Mouse (Mus musculus) spleen, postnatal 36 days (tissue): ENCODE results near the gene Tlk1.
"Not testable (repeated sequence)": the region's sequence is repeated elsewhere in the genome, so short reads cannot be mapped to it uniquely, and the experiment has no call there.

Experiments
- DNase-seq, 2 experiments: peaks; one replicate each; pipeline ENCODE4 v3.0.0; 2022; ENCODE audit warnings: low spot score in 2 of 2, mixed read lengths in 1 of 2

Tlk1 gene

GRCm38 (mm10) chr2:70833261-70833660 is 7.7 kb upstream of the Tlk1 start:
- no peak for DNase-seq

GRCm38 (mm10) chr2:70831709-70832350 is 6.3 kb upstream of the Tlk1 start:
- DNase-seq, result no peak

- DNase-seq, result peak in 1 of 2 experiments; percentile 11
Observed at GRCm38 (mm10) chr2:70830683-70831082, 5.2 kb upstream of the Tlk1 start.

- no peak for DNase-seq
Observed at GRCm38 (mm10) chr2:70829946-70830610, 4.5 kb upstream of the Tlk1 start.

GRCm38 (mm10) chr2:70827780-70828179 is 2.3 kb upstream of the Tlk1 start:
- DNase-seq, result peak in 1 of 2 experiments; percentile 17

- DNase-seq, result no peak
Observed at GRCm38 (mm10) chr2:70826436-70827230, 1.1 kb upstream of the Tlk1 start.

- DNase-seq, result peak; percentile 64 to 68
Observed at GRCm38 (mm10) chr2:70824838-70825370, 624 bp downstream of the Tlk1 start.

- peak; percentile 13 to 41 for DNase-seq
Observed at GRCm38 (mm10) chr2:70823926-70824800, 1.4 kb downstream of the Tlk1 start.

- no peak for DNase-seq
Observed at GRCm38 (mm10) chr2:70823434-70823833, 2.1 kb downstream of the Tlk1 start.

- no peak for DNase-seq
Observed at GRCm38 (mm10) chr2:70816939-70817338, 8.6 kb downstream of the Tlk1 start.

- no peak for DNase-seq
Observed at GRCm38 (mm10) chr2:70816016-70816415, 9.5 kb downstream of the Tlk1 start.

- no peak for DNase-seq
Observed at GRCm38 (mm10) chr2:70813608-70814007, 11.9 kb downstream of the Tlk1 start.

- no peak for DNase-seq
Observed at GRCm38 (mm10) chr2:70811476-70811875, 14.1 kb downstream of the Tlk1 start.

GRCm38 (mm10) chr2:70809921-70810320 is 15.6 kb downstream of the Tlk1 start:
- DNase-seq, result no peak

- no peak for DNase-seq
Observed at GRCm38 (mm10) chr2:70808681-70809080, 16.8 kb downstream of the Tlk1 start.

GRCm38 (mm10) chr2:70807678-70808077 is 17.9 kb downstream of the Tlk1 start:
- DNase-seq, result not testable (repeated sequence)

- no peak for DNase-seq
Observed at GRCm38 (mm10) chr2:70806020-70806419, 19.5 kb downstream of the Tlk1 start.

GRCm38 (mm10) chr2:70803696-70804095 is 21.8 kb downstream of the Tlk1 start:
- not testable (repeated sequence) for DNase-seq

GRCm38 (mm10) chr2:70802658-70803057 is 22.9 kb downstream of the Tlk1 start:
- no peak for DNase-seq

GRCm38 (mm10) chr2:70801543-70801942 is 24.0 kb downstream of the Tlk1 start:
- DNase-seq, result no peak

GRCm38 (mm10) chr2:70800396-70800795 is 25.1 kb downstream of the Tlk1 start:
- DNase-seq, result no peak
